Mouse (Mus musculus): ENCODE data around the gene Tial1. TPM values are rescaled to one million over a fixed set of nuclear protein-coding genes. Genes with fewer than 3 reads are reported as not detected.

Tial1 gene
- polyA plus RNA-seq, 2 experiments, result 42.6 to 204 TPM

DNA sequence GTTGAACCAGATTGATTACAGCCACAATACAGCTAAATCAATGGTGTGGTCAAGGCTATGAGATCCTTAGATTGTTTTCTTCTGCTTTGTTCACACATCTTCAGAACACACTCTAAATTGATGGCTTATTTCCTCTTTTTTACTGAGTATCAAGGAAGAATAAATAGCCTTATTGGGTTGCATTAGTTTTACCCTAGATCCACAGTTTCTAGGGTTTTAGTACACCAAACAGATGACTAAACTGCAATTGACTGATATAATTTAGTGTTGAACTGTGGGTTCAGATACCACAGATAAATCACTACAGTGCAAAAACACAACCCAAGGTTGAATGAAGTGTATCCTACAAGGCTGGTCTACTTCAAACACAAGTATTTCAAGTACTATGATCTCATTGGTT, 3.5 kb downstream of the Tial1 start:
- Histone ChIP-seq H3K4me3 (replicated peaks; ENCODE audit: low read length) (no peak overlapping the region), H3K9ac (ENCODE audit: low read depth, low read length, severe bottlenecking) (no peak overlapping the region), H3K9me3 (ENCODE audit: control insufficient read depth, low read length) (no peaks in the 10 kb centered on the region), H3K4me1 (ENCODE audit: control insufficient read depth, insufficient read depth, low read length) (peaks cover 21% of the 10 kb centered on the region), H3K4me2 (replicated peaks; ENCODE audit: low read depth, low read length, severe bottlenecking) (no peak overlapping the region), H3K27me3 (ENCODE audit: control insufficient read depth, insufficient read depth, low read length) (no peaks in the 10 kb centered on the region), H3K27ac (replicated peaks; ENCODE audit: low read depth, low read length) (no peak overlapping the region), H3K36me3 (ENCODE audit: control insufficient read depth, insufficient read depth, low read length) (peaks cover 18% of the 10 kb centered on the region)
- DNase-seq (ENCODE audit: low spot score) (no peak), ATAC-seq (ENCODE audit: low FRiP score, low read depth) (no peak)
- no peak for TF ChIP-seq POLR2A (IDR thresholded peaks at IDR 0.05; ENCODE audit: borderline replicate concordance, extremely low read depth, insufficient read depth, insufficient read length)

DNA sequence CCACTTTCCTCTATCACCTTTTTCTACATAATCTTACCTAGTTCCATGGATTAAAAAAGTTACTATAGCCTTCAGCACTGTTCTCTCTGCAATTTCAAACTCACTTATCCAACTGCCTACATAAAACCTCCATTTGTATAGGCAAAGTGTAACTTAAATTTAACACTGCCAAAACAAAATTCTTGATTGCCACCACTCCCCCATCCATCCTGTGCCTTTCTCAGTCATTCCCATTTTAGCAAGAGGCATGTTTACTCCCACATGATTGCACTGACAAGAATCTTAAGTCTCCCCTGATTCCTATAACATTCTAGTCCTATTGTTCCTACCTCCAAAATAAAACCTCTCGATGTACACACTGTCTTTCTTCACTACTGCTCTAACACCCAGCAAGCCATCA, 8.8 kb downstream of the Tial1 start:
- no peak for DNase-seq (ENCODE audit: low spot score)
- Histone ChIP-seq H3K4me1 (ENCODE audit: control insufficient read depth, insufficient read depth, low read length) (peaks cover 8% of the 10 kb centered on the region; the same call in 1 of the 2 replicates), H3K27me3 (ENCODE audit: control insufficient read depth, insufficient read depth, low read length) (no peaks in the 10 kb centered on the region), H3K9me3 (ENCODE audit: control insufficient read depth, low read length) (no peaks in the 10 kb centered on the region), H3K9ac (ENCODE audit: low read depth, low read length, severe bottlenecking) (no peak overlapping the region), H3K36me3 (ENCODE audit: control insufficient read depth, insufficient read depth, low read length) (peaks cover 53% of the 10 kb centered on the region), H3K4me2 (replicated peaks; ENCODE audit: low read depth, low read length, severe bottlenecking) (no peak overlapping the region), H3K27ac (replicated peaks; ENCODE audit: low read depth, low read length) (no peak overlapping the region), H3K4me3 (replicated peaks; ENCODE audit: low read length) (no peak overlapping the region)
- TF ChIP-seq POLR2A (IDR thresholded peaks at IDR 0.05; ENCODE audit: borderline replicate concordance, extremely low read depth, insufficient read depth, insufficient read length), result no peak
- ATAC-seq (ENCODE audit: low FRiP score, low read depth), result no peak
- 97% methylated on average over 1 of the region's 1 CpGs for WGBS

DNA sequence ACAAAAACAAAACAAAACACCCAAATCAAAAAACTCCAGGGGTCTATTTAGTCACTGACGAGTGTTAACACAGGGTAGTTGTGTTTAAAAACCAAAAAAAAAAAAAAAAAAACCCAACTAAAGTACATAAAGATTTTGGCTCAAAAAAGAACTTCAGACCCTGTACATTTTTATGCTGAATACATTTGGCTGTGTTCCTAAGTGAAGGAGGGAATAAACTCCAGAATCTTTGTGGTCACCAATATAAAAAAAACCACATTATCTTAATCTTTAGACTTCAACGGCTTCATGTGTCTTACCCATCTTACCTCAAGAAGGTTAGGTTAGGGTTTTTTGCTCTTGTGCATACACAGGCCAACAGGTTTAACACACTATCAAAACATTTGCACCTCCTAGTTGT, 20.9 kb downstream of the Tial1 start:
- Histone ChIP-seq H3K27ac (replicated peaks; ENCODE audit: low read depth, low read length) (no peak overlapping the region), H3K36me3 (ENCODE audit: control insufficient read depth, insufficient read depth, low read length) (peaks cover 44% of the 10 kb centered on the region), H3K4me3 (replicated peaks; ENCODE audit: low read length) (no peak overlapping the region), H3K9me3 (ENCODE audit: control insufficient read depth, low read length) (no peaks in the 10 kb centered on the region), H3K4me1 (ENCODE audit: control insufficient read depth, insufficient read depth, low read length) (no peaks in the 10 kb centered on the region), H3K9ac (ENCODE audit: low read depth, low read length, severe bottlenecking) (no peak overlapping the region), H3K27me3 (ENCODE audit: control insufficient read depth, insufficient read depth, low read length) (no peaks in the 10 kb centered on the region), H3K4me2 (replicated peaks; ENCODE audit: low read depth, low read length, severe bottlenecking) (no peak overlapping the region)
- DNase-seq (ENCODE audit: low spot score) (no peak), ATAC-seq (ENCODE audit: low FRiP score, low read depth) (no peak)
- 86% methylated on average over 2 of the region's 2 CpGs for WGBS
- no peak for TF ChIP-seq POLR2A (IDR thresholded peaks at IDR 0.05; ENCODE audit: borderline replicate concordance, extremely low read depth, insufficient read depth, insufficient read length)

DNA sequence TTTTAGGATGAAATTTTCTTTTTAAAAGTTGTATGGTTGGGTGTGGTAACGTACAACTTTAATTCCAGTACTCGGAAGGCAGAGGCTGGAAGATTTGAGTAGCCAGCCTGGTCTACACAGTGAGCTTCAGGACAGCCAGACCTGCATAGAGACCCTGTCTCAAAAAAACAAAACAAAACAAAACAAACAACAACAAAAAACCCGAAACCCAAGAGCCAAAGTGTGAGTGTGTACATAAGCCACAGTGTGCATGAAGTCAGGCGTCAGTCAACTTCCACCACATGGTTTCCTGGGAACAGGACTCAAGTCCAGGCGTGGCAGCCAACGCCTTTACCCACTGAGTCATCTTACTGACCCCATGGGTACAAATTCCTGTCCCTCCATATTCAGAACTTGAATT, 22.3 kb downstream of the Tial1 start:
- no peak overlapping the region for H3K9ac ChIP-seq (ENCODE audit: low read depth, low read length, severe bottlenecking)
- H3K4me3 ChIP-seq (replicated peaks; ENCODE audit: low read length), result no peak overlapping the region
- 96% methylated on average over 6 of the region's 6 CpGs for WGBS
- DNase-seq (ENCODE audit: low spot score) (no peak), ATAC-seq (ENCODE audit: low FRiP score, low read depth) (no peak)
- no peak overlapping the region for H3K27ac ChIP-seq (replicated peaks; ENCODE audit: low read depth, low read length)
- no peaks in the 10 kb centered on the region for H3K27me3 ChIP-seq (ENCODE audit: control insufficient read depth, insufficient read depth, low read length)
- no peak overlapping the region for H3K4me2 ChIP-seq (replicated peaks; ENCODE audit: low read depth, low read length, severe bottlenecking)
- H3K36me3 ChIP-seq (ENCODE audit: control insufficient read depth, insufficient read depth, low read length), result peaks cover 31% of the 10 kb centered on the region
- no peak for TF ChIP-seq POLR2A (IDR thresholded peaks at IDR 0.05; ENCODE audit: borderline replicate concordance, extremely low read depth, insufficient read depth, insufficient read length)
- H3K4me1 ChIP-seq (ENCODE audit: control insufficient read depth, insufficient read depth, low read length), result no peaks in the 10 kb centered on the region
- H3K9me3 ChIP-seq (ENCODE audit: control insufficient read depth, low read length), result no peaks in the 10 kb centered on the region

DNA sequence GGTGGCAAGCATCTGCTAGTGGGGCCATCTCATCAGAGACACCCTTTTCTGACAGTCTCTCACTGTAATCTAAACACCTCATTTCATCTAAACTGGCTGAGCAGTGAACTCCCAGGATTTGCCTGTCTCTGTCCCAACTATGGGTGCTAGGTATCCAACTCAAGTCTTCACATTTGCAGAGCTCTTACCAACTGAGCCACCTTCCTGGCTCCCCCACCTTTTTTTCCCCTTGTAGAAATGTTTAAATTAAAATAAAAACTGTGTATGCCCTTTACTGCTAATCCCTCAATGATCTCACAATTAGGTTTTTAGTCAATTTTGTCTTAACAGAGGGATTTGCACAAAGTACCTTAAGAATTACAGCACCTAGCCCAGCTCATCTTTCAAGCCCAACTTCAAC, 23.4 kb downstream of the Tial1 start:
- Histone ChIP-seq H3K9me3 (ENCODE audit: control insufficient read depth, low read length) (no peaks in the 10 kb centered on the region), H3K9ac (ENCODE audit: low read depth, low read length, severe bottlenecking) (no peak overlapping the region), H3K4me2 (replicated peaks; ENCODE audit: low read depth, low read length, severe bottlenecking) (no peak overlapping the region), H3K27me3 (ENCODE audit: control insufficient read depth, insufficient read depth, low read length) (no peaks in the 10 kb centered on the region), H3K36me3 (ENCODE audit: control insufficient read depth, insufficient read depth, low read length) (peaks cover 21% of the 10 kb centered on the region), H3K4me3 (replicated peaks; ENCODE audit: low read length) (no peak overlapping the region), H3K4me1 (ENCODE audit: control insufficient read depth, insufficient read depth, low read length) (no peaks in the 10 kb centered on the region), H3K27ac (replicated peaks; ENCODE audit: low read depth, low read length) (no peak overlapping the region)
- TF ChIP-seq POLR2A (IDR thresholded peaks at IDR 0.05; ENCODE audit: borderline replicate concordance, extremely low read depth, insufficient read depth, insufficient read length), result no peak
- no peak for DNase-seq (ENCODE audit: low spot score)
- no peak for ATAC-seq (ENCODE audit: low FRiP score, low read depth)

DNA sequence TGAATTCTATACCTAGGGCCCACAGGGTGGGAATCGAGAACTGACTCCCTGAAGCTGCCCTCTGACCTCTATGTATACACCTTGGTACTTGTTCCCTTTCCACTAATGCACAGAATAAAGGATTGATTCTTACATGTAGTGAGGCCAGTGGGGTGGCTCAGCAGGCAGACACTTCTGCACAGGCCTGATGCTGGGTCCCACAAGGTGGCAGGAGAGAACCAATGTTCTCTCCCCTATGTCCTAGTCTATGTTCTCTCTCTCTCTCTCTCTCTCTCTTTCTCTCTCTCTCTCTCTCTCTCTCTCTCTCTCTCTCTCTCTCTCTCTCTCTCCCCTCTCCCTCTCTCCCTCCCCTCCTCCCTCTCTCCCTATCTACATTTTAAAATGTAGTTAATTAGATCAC, 28.3 kb downstream of the Tial1 start:
- ATAC-seq (ENCODE audit: low FRiP score, low read depth), result no peak
- Histone ChIP-seq H3K4me1 (ENCODE audit: control insufficient read depth, insufficient read depth, low read length) (no peaks in the 10 kb centered on the region), H3K36me3 (ENCODE audit: control insufficient read depth, insufficient read depth, low read length) (no peaks in the 10 kb centered on the region), H3K4me2 (replicated peaks; ENCODE audit: low read depth, low read length, severe bottlenecking) (no peak overlapping the region), H3K27me3 (ENCODE audit: control insufficient read depth, insufficient read depth, low read length) (no peaks in the 10 kb centered on the region), H3K9me3 (ENCODE audit: control insufficient read depth, low read length) (no peaks in the 10 kb centered on the region), H3K4me3 (replicated peaks; ENCODE audit: low read length) (no peak overlapping the region), H3K27ac (replicated peaks; ENCODE audit: low read depth, low read length) (no peak overlapping the region), H3K9ac (ENCODE audit: low read depth, low read length, severe bottlenecking) (no peak overlapping the region)
- no peak for TF ChIP-seq POLR2A (IDR thresholded peaks at IDR 0.05; ENCODE audit: borderline replicate concordance, extremely low read depth, insufficient read depth, insufficient read length)
- DNase-seq (ENCODE audit: low spot score), result no peak
- WGBS, result 57% methylated on average over 1 of the region's 1 CpGs
